Mouse (Mus musculus): ENCODE measurements around the gene Hoxb3. TPM values are rescaled to one million over a fixed set of nuclear protein-coding genes. Genes with fewer than 3 reads are reported as not detected.

Hoxb3 gene
- total RNA-seq, 2 experiments from 2014 or later, result 0.76 to 0.79 TPM

GRCm38 (mm10) chr11:96348141-96348928 is 25.2 kb downstream of the Hoxb3 start:
- no peak for DNase-seq
- intact Hi-C loops (cut with DNase I), result no loop called here

- intact Hi-C loops (cut with DNase I), result no loop called here
- no peak for DNase-seq
Measured at GRCm38 (mm10) chr11:96348988-96349387, 25.9 kb downstream of the Hoxb3 start.

GRCm38 (mm10) chr11:96349491-96350340 is 26.6 kb downstream of the Hoxb3 start:
- intact Hi-C loops (cut with DNase I), result loop anchor here (5.0 kb wide), 1 partner anchor 32 kb away; the partner anchor contains the start of gene Hoxb4

GRCm38 (mm10) chr11:96350341-96350624 is 27.2 kb downstream of the Hoxb3 start, which contains the start of gene Hoxb2:
Hoxb2 (plus strand) TSS chr11:96350525.
- no peak for DNase-seq
- intact Hi-C loops (cut with DNase I), result loop anchor here (5.0 kb wide), 1 partner anchor 33 kb away; the partner anchor contains the start of gene Hoxb4

More at GRCm38 (mm10) chr11:96349491-96350340, 26.6 kb downstream of the Hoxb3 start:
- DNase-seq, result no peak

- intact Hi-C loops (cut with DNase I), result loop anchor here (5.0 kb wide), 1 partner anchor 33 kb away; the partner anchor contains the start of gene Hoxb4
- DNase-seq, result no peak
Measured at GRCm38 (mm10) chr11:96350791-96351190, 27.7 kb downstream of the Hoxb3 start.

- DNase-seq, result no peak
- intact Hi-C loops (cut with DNase I), result loop anchor here (5.0 kb wide), 1 partner anchor 34 kb away; the partner anchor contains the start of gene Hoxb4
Measured at GRCm38 (mm10) chr11:96351312-96351711, 28.2 kb downstream of the Hoxb3 start.

- intact Hi-C loops (cut with DNase I), result loop anchor here (5.0 kb wide), 1 partner anchor 35 kb away; the partner anchor contains the start of gene Hoxb4
- no peak for DNase-seq
Measured at GRCm38 (mm10) chr11:96351831-96352230, 28.7 kb downstream of the Hoxb3 start.

GRCm38 (mm10) chr11:96352691-96353521 is 29.8 kb downstream of the Hoxb3 start:
- DNase-seq, result peak; percentile 39 to 46
- intact Hi-C loops (cut with DNase I), result loop anchor here (5.0 kb wide), 1 partner anchor 36 kb away; the partner anchor contains the start of gene Hoxb4

- intact Hi-C loops (cut with DNase I), result loop anchor here (5.0 kb wide), 1 partner anchor 36 kb away; the partner anchor contains the start of gene Hoxb4
- no peak for DNase-seq
Measured at GRCm38 (mm10) chr11:96353522-96353841, 30.4 kb downstream of the Hoxb3 start.

- intact Hi-C loops (cut with DNase I), result loop anchor here (5.0 kb wide), 1 partner anchor 37 kb away; the partner anchor contains the start of gene Hoxb4
Measured at GRCm38 (mm10) chr11:96353939-96354338, 30.8 kb downstream of the Hoxb3 start.

GRCm38 (mm10) chr11:96354376-96354775 is 31.2 kb downstream of the Hoxb3 start:
- peak; percentile 16 to 38 for DNase-seq
- intact Hi-C loops (cut with DNase I), result loop anchor here (5.0 kb wide), 1 partner anchor 37 kb away; the partner anchor contains the start of gene Hoxb4

More at GRCm38 (mm10) chr11:96353939-96354338, 30.8 kb downstream of the Hoxb3 start:
- no peak for DNase-seq

GRCm38 (mm10) chr11:96354801-96355311 is 31.7 kb downstream of the Hoxb3 start:
- DNase-seq, result no peak
- intact Hi-C loops (cut with DNase I), result loop anchor here (5.0 kb wide), 1 partner anchor 38 kb away; the partner anchor contains the start of gene Hoxb4

- no peak for DNase-seq
- intact Hi-C loops (cut with DNase I), result no loop called here
Measured at GRCm38 (mm10) chr11:96363807-96364206, 40.7 kb downstream of the Hoxb3 start.

- intact Hi-C loops (cut with DNase I), result no loop called here
Measured at GRCm38 (mm10) chr11:96365441-96366091, 42.4 kb downstream of the Hoxb3 start, which contains the start of gene Hoxb1. Hoxb1 (plus strand) TSS chr11:96365752.

GRCm38 (mm10) chr11:96366092-96367041 is 43.2 kb downstream of the Hoxb3 start:
- no peak for DNase-seq
- intact Hi-C loops (cut with DNase I), result no loop called here

More at GRCm38 (mm10) chr11:96365441-96366091, 42.4 kb downstream of the Hoxb3 start, which contains the start of gene Hoxb1:
- DNase-seq, result no peak

GRCm38 (mm10) chr11:96367141-96367540 is 44.0 kb downstream of the Hoxb3 start:
- intact Hi-C loops (cut with DNase I), result no loop called here
- DNase-seq, result no peak

- intact Hi-C loops (cut with DNase I), result no loop called here
- DNase-seq, result no peak
Measured at GRCm38 (mm10) chr11:96368686-96369085, 45.6 kb downstream of the Hoxb3 start.

- DNase-seq, result no peak
- intact Hi-C loops (cut with DNase I), result no loop called here
Measured at GRCm38 (mm10) chr11:96369140-96369539, 46.0 kb downstream of the Hoxb3 start.
